Mouse (Mus musculus) MEL-GATA-1-ER (cell line): ENCODE results near the gene Pwp2.
A peak's percentile ranks its signal among the peaks of the same experiment; 100 is the strongest.

Experiments used
- DNase-seq: peaks from one replicate; pipeline ENCODE4 v3.0.0-alpha.2; 2012; ENCODE audit warnings: low read depth; ENCODE audit errors: extremely low read depth

Gene Pwp2

GRCm38 (mm10) chr10:78171057-78171456 lies 13.9 kb downstream of the Pwp2 start:
- DNase-seq, result no peak

GRCm38 (mm10) chr10:78170445-78170844 lies 14.5 kb downstream of the Pwp2 start:
- DNase-seq, result no peak

GRCm38 (mm10) chr10:78169281-78170042 lies 15.5 kb downstream of the Pwp2 start, which contains the start of gene D10Jhu81e:
Gene D10Jhu81e, minus strand, starts transcription at chr10:78169782.
- DNase-seq, result peak; percentile 83

- DNase-seq, result no peak
Measured at GRCm38 (mm10) chr10:78168792-78169191, 16.2 kb downstream of the Pwp2 start.

- DNase-seq, result no peak
Measured at GRCm38 (mm10) chr10:78167775-78168174, 17.2 kb downstream of the Pwp2 start.

DNA sequence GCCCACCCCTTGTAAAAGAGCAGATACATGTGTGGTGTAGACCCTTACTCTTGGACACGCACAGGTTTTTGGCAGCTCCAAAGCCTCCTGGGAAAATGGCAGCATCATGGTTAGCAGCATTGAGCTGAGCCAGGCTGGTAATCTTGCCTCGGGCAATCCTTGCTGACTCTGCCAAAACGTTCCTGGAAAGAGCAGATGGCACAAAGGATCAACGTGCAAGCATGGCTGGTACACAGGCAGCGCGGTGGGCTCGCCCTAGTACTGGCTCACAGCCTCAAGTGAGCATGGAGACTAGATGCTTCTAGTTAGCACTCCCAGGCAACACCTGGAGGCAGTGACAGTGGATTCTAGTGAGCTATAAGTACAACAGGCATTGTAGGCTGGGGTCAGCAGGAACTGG lies 17.6 kb downstream of the Pwp2 start:
- no peak for DNase-seq

GRCm38 (mm10) chr10:78165256-78166005 lies 19.5 kb downstream of the Pwp2 start:
- DNase-seq, result no peak

- DNase-seq, result no peak
Measured at GRCm38 (mm10) chr10:78164786-78165185, 20.2 kb downstream of the Pwp2 start.

DNA sequence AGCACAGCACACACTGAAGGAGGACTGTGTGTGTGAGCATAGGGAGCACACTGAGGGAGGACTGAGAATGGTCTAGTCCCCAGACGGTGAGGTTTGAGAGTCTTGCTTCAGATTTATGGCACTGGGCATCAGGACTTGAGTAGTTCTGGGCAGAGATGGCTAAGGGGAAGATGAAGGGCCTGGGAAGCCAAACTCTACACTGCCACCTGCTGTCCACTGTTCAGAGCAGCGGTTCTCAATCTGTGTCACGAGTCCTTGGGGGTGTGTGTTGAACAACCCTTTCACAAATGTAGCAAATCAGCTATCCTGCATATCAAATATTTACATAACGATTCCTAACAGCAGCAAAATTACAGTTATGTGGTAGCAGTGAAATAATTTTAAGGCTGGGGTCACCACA lies 21.0 kb downstream of the Pwp2 start:
- no peak for DNase-seq

- no peak for DNase-seq
Measured at GRCm38 (mm10) chr10:78163241-78163640, 21.7 kb downstream of the Pwp2 start.

DNA sequence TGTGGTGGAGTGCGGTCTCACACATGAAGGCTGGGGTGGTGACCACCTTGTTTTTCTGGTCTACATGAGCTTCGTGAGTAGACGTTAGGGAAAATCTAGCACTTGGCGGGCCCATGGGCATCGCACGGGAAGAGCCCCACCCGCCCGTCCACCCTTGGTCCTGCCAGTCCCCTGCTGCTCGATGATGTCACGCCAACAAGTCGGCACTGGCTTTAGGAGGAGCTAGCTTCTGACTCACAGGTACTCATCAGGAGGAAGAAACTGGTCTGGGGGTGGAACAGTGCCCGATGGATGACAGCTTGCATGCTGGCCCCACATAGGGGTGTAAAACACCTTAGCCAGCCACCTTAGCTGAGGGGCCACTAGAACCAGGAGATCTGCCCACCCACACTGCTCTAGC lies 22.3 kb downstream of the Pwp2 start:
- no peak for DNase-seq

DNA sequence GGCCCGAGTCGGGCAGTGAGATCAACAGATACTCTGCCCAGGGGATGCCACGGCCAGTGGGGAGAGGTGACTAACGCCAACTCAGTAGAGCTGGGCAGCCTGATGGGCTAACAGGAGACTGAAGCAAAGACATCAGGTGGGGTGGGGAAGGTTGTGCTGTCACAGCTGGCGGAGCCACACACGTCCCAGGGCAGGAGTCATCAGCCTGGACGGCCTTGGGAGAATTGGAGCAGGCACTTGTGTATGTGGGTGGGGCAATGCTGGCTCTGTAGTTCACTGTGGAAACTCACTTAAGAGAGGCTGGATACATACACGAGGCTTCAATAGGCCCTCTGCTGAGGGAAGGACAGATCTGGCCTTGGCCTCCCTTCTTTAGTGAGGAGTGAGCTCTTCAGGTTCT lies 23.9 kb downstream of the Pwp2 start:
- no peak for DNase-seq

- no peak for DNase-seq
Measured at GRCm38 (mm10) chr10:78160369-78161095, 24.4 kb downstream of the Pwp2 start.

DNA sequence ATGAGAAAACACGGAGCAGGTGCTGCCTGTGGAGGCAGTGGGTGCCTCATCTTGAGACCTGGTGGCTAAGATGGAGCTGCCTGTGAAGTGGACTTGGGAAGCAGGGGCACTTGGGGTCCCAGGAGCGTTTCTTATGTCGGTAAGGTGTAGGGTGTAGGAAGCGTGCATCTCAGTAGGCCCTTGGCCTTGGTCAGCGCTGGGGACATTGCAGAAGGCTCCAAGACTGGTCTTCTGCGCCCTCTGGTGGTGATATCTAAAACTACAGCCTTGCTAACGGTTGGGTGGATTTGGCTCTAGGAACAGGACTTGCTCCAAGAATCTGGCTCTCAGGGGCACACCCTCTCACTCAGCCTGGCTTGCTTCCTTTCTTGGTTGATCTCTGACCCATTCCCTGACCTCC lies 25.0 kb downstream of the Pwp2 start:
- peak; percentile 57 for DNase-seq

GRCm38 (mm10) chr10:78159252-78159878 lies 25.6 kb downstream of the Pwp2 start:
- no peak for DNase-seq

GRCm38 (mm10) chr10:78158041-78158440 lies 26.9 kb downstream of the Pwp2 start:
- DNase-seq, result no peak

DNA sequence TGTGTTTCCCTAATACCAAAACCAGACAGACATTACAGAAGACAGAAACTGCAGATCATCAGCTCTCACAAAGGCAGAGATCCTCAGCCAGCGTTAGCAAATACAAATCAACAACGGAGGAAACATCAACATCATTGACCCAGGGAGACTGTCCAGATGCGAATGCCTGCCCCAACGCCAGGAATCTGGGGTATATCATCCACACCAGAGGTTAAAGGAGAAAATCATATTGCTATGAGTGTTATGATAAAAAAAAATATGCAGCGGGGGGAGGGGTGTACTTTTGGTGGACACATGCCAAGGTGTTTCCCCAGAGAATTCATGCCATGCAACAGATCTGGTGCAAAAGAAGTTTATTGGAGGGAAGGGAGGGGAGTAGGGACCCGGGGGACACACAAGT lies 28.0 kb downstream of the Pwp2 start:
- DNase-seq, result no peak

- no peak for DNase-seq
Measured at GRCm38 (mm10) chr10:78148834-78149766, 35.8 kb downstream of the Pwp2 start.

- DNase-seq, result no peak
Measured at GRCm38 (mm10) chr10:78147908-78148441, 37.0 kb downstream of the Pwp2 start.
